Mouse (Mus musculus) lung, postnatal 0 days (tissue): ENCODE data around the gene Cyren. TPM values are rescaled to one million over a fixed set of nuclear protein-coding genes. Genes with fewer than 3 reads are reported as not detected.
A peak's percentile ranks its signal among the peaks of the same experiment; 100 is the strongest.

ENCODE experiments used
- ATAC-seq: fragments of 200-750 bp; cut with Nextera tagmentation; 2 replicates; pipeline ENCODE4 v1.8.0; 2017; ENCODE audit warnings: moderate library complexity
- DNase-seq: peaks from one replicate; pipeline ENCODE4 v3.0.0-alpha.2; 2016; ENCODE audit warnings: low spot score
- H3K27ac ChIP-seq: fragments of 300-500 bp; sonication (generic); 2 replicates; pipeline ENCODE4 v1.5.1; 2014; ENCODE audit warnings: antibody characterized with exemption, mild to moderate bottlenecking, low read length, mixed read lengths
- H3K27me3 ChIP-seq: fragments of 300-500 bp; sonication (generic); replicated peaks from 2 replicates; pipeline ENCODE4 v1.6.1; 2014; ENCODE audit warnings: low read length, mixed read lengths; ENCODE audit not compliant: insufficient read depth
- H3K36me3 ChIP-seq: fragments of 300-500 bp; sonication (generic); 2 replicates; pipeline ENCODE4 v1.6.1; 2014; ENCODE audit warnings: low read length, mixed read lengths; ENCODE audit not compliant: insufficient read depth
- H3K4me1 ChIP-seq: fragments of 300-500 bp; sonication (generic); 2 replicates; pipeline ENCODE4 v1.6.1; 2014; ENCODE audit warnings: antibody characterized with exemption, low read depth, low read length, mixed read lengths; ENCODE audit not compliant: insufficient read depth
- H3K4me2 ChIP-seq: fragments of 300-500 bp; sonication (generic); replicated peaks from 2 replicates; pipeline ENCODE4 v1.6.1; 2014; ENCODE audit warnings: low read depth, mild to moderate bottlenecking, low read length, moderate library complexity, mixed read lengths
- H3K4me3 ChIP-seq: fragments of 300-500 bp; sonication (generic); 2 replicates; pipeline ENCODE4 v1.5.1; 2014; ENCODE audit warnings: low read depth, low read length
- H3K9ac ChIP-seq: fragments of 300-500 bp; sonication (generic); replicated peaks from 2 replicates; pipeline ENCODE4 v1.6.1; 2014; ENCODE audit warnings: low read depth, mild to moderate bottlenecking
- H3K9me3 ChIP-seq: fragments of 300-500 bp; sonication (generic); 2 replicates; pipeline ENCODE4 v1.6.1; 2016; ENCODE audit warnings: low read length, mixed read lengths
- CTCF ChIP-seq: IDR thresholded peaks from 2 replicates; pipeline ENCODE4 v1.5.1; 2016; ENCODE audit warnings: antibody characterized with exemption, mild to moderate bottlenecking
- EP300 ChIP-seq: IDR thresholded peaks from 2 replicates; pipeline ENCODE4 v1.6.1; 2016; ENCODE audit warnings: antibody characterized with exemption, mild to moderate bottlenecking, control low read depth
- WGBS: fragments of 180-500 bp; shearing (Covaris S2); extraction: QIAGEN DNeasy Blood & Tissue Kit; methylation state at CpG from one replicate; pipeline ENCODE4 v1.1.7; 2014; 5-methylcytosine and 5-hydroxymethylcytosine counted together
- polyA plus RNA-seq: library from polyadenylated mRNA; unstranded; fragments of >200 nt; fragmentation: Nextera tagmentation; extraction: Ambion mirVana; gene quantifications from 2 replicates; pipeline ENCODE4 v1.2.1, GENCODE M21; 2015

Cyren gene
- polyA plus RNA-seq, 1 experiment from 2014 or later: 12.6 TPM

- Histone ChIP-seq H3K36me3 (peaks cover 7% of the 10 kb centered on the region; the same call in 1 of the 2 replicates), H3K9me3 (no peaks in the 10 kb centered on the region), H3K9ac (no peak overlapping the region), H3K4me3 (no peak overlapping the region), H3K27ac (peak overlapping the region; percentile 79), H3K4me1 (peaks cover 9% of the 10 kb centered on the region; the same call in 1 of the 2 replicates), H3K27me3 (no peaks in the 10 kb centered on the region), H3K4me2 (peak overlapping the region; percentile 42)
- 57% methylated on average over 5 of the region's 5 CpGs for WGBS
- ATAC-seq: peak; percentile 82
- peak; percentile 92 for DNase-seq
- no peak for TF ChIP-seq CTCF
- no peak for TF ChIP-seq EP300
Measured at GRCm38 (mm10) chr6:34903441-34903840, 25.6 kb upstream of the Cyren start.

DNA sequence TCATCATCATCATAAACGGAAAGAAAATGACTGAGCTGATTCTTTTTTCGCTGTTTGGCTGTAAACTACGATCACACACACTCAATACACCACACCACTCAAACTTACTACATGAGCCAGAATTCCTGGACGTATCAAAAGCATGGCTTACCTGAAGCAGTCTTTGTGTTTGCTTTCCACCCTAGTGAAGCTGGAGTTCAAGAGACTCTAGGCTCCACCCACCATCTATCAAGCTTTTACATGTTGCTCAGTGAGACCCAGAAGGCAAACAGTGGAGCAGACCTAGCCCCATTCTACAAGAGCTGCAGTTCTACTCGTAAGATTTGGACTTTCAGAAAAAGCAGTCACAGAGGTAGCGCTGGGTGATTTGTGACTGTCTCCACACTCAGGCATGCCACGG lies 24.7 kb upstream of the Cyren start:
- peaks cover 9% of the 10 kb centered on the region; the same call in 1 of the 2 replicates for H3K4me1 ChIP-seq
- no peaks in the 10 kb centered on the region for H3K27me3 ChIP-seq
- TF ChIP-seq CTCF (no peak), EP300 (no peak)
- WGBS: 59% methylated on average over 7 of the region's 7 CpGs
- ATAC-seq: peak; percentile 40
- peak overlapping the region; percentile 79 for H3K27ac ChIP-seq
- H3K4me3 ChIP-seq: no peak overlapping the region
- H3K4me2 ChIP-seq: peak overlapping the region; percentile 42
- H3K36me3 ChIP-seq: peaks cover 7% of the 10 kb centered on the region; the same call in 1 of the 2 replicates
- H3K9me3 ChIP-seq: no peaks in the 10 kb centered on the region
- no peak overlapping the region for H3K9ac ChIP-seq
- DNase-seq: peak; percentile 84

- 35% methylated on average over 9 of the region's 9 CpGs for WGBS
- H3K36me3 ChIP-seq: peaks cover 7% of the 10 kb centered on the region; the same call in 1 of the 2 replicates
- TF ChIP-seq CTCF (no peak), EP300 (no peak)
- H3K9me3 ChIP-seq: no peaks in the 10 kb centered on the region
- H3K4me2 ChIP-seq: peak overlapping the region; percentile 42
- H3K4me3 ChIP-seq: no peak overlapping the region
- H3K27ac ChIP-seq: peak overlapping the region; percentile 39; the same call in 1 of the 2 replicates
- DNase-seq (no peak), ATAC-seq (no peak)
- peaks cover 9% of the 10 kb centered on the region; the same call in 1 of the 2 replicates for H3K4me1 ChIP-seq
- H3K9ac ChIP-seq: no peak overlapping the region
- no peaks in the 10 kb centered on the region for H3K27me3 ChIP-seq
Measured at GRCm38 (mm10) chr6:34901911-34902444, 24.1 kb upstream of the Cyren start.

- Histone ChIP-seq H3K36me3 (peaks cover 7% of the 10 kb centered on the region; the same call in 1 of the 2 replicates), H3K27ac (no peak overlapping the region), H3K9me3 (no peaks in the 10 kb centered on the region), H3K4me2 (no peak overlapping the region), H3K27me3 (no peaks in the 10 kb centered on the region), H3K4me3 (no peak overlapping the region), H3K4me1 (peaks cover 5% of the 10 kb centered on the region; the same call in 1 of the 2 replicates), H3K9ac (no peak overlapping the region)
- ATAC-seq (no peak), DNase-seq (no peak)
- WGBS: 87% methylated on average over 2 of the region's 2 CpGs
- TF ChIP-seq CTCF: no peak
- TF ChIP-seq EP300: no peak
Measured at GRCm38 (mm10) chr6:34900990-34901389, 23.1 kb upstream of the Cyren start.

- Histone ChIP-seq H3K4me3 (no peak overlapping the region), H3K4me2 (no peak overlapping the region), H3K27me3 (no peaks in the 10 kb centered on the region), H3K9me3 (no peaks in the 10 kb centered on the region), H3K36me3 (no peaks in the 10 kb centered on the region), H3K9ac (no peak overlapping the region), H3K4me1 (no peaks in the 10 kb centered on the region), H3K27ac (no peak overlapping the region)
- WGBS: 72% methylated on average over 2 of the region's 2 CpGs
- no peak for DNase-seq
- no peak for TF ChIP-seq CTCF
- TF ChIP-seq EP300: no peak
- ATAC-seq: no peak
Measured at GRCm38 (mm10) chr6:34899127-34899526, 21.3 kb upstream of the Cyren start.

GRCm38 (mm10) chr6:34896168-34896780 lies 18.4 kb upstream of the Cyren start:
- 60% methylated on average over 15 of the region's 16 CpGs for WGBS
- H3K4me2 ChIP-seq: no peak overlapping the region
- H3K9ac ChIP-seq: no peak overlapping the region
- TF ChIP-seq EP300: no peak
- no peak for TF ChIP-seq CTCF
- H3K9me3 ChIP-seq: no peaks in the 10 kb centered on the region
- 0 out of 2 replicates have a peak, but pooled peaks cover under 1% of the 10 kb centered on the region for H3K36me3 ChIP-seq
- H3K4me3 ChIP-seq: no peak overlapping the region
- ATAC-seq (no peak), DNase-seq (no peak)
- no peak overlapping the region for H3K27ac ChIP-seq
- H3K4me1 ChIP-seq: no peaks in the 10 kb centered on the region
- no peaks in the 10 kb centered on the region for H3K27me3 ChIP-seq
